In the genomic region with DNA sequence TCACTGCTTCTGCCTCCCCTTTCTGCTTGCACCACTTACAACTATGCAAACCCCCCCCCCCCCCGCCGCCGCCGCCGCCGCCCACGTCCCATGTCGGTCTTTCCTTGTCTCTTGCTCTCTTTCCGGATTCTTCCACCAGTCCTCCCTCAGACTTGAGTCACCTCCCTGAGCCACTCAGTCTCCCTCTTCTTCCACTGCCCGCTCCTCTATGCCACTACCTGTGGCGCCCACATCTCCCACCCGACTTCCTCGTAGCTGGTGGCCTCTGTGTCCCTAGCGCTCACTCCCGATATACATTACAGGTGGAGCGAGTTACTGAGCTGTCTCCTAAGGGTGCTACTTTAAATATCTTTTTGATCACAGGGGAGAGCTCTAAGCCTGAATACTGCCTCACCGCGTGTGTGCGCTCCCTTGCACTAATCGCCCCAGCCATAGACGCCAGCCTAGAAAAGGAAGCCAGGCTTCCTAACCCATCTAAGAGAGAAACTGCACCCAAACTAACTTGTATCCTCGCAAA, we compare ENCODE assay signal across 8 mouse cellular contexts. TPM values are rescaled to one million over a fixed set of nuclear protein-coding genes. Genes with fewer than 3 reads are reported as not detected.
DNase-seq lines count a peak whose midpoint lies in the region; ATAC-seq and TF ChIP-seq lines count a peak whose summit lies in the region.

No protein-coding gene starts in this region.

- no peak overlapping the region for H3K27ac ChIP-seq in lung, embryonic 14.5 days (ENCODE audit: low read depth)
- no peak overlapping the region for H3K27ac ChIP-seq in hindbrain, embryonic 13.5 days
- no peak overlapping the region for H3K27ac ChIP-seq in midbrain, embryonic 16.5 days (ENCODE audit: low read length)

- no peaks in the 10 kb centered on the region for H3K36me3 ChIP-seq in lung, embryonic 14.5 days (ENCODE audit: insufficient read depth)
- H3K36me3 ChIP-seq in hindbrain, embryonic 13.5 days: no peaks in the 10 kb centered on the region
- H3K36me3 ChIP-seq in midbrain, embryonic 16.5 days (ENCODE audit: control insufficient read depth, insufficient read depth, low read length): no peaks in the 10 kb centered on the region

- peak overlapping the region; percentile 51 for H3K4me2 ChIP-seq in lung, embryonic 14.5 days
- H3K4me2 ChIP-seq in hindbrain, embryonic 13.5 days: peak overlapping the region; percentile 33
- H3K4me2 ChIP-seq in midbrain, embryonic 16.5 days (ENCODE audit: low read length): peak overlapping the region; percentile 7; the same call in 1 of the 2 replicates

- no peak for TF ChIP-seq CTCF in lung, embryonic 14.5 days (IDR thresholded peaks at IDR 0.05; ENCODE audit: low read depth)

- ATAC-seq in CD4-positive, CD25-positive, alpha-beta regulatory T cell, adult 4 months: no peak
- no peak for ATAC-seq in lung, embryonic 14.5 days (ENCODE audit: insufficient read depth)
- ATAC-seq in hindbrain, embryonic 13.5 days (ENCODE audit: low FRiP score): no peak
- no peak for ATAC-seq in midbrain, embryonic 16.5 days

- no peaks in the 10 kb centered on the region for H3K9me3 ChIP-seq in lung, embryonic 14.5 days (ENCODE audit: low read depth, low read length)
- no peaks in the 10 kb centered on the region for H3K9me3 ChIP-seq in hindbrain, embryonic 13.5 days
- no peaks in the 10 kb centered on the region for H3K9me3 ChIP-seq in midbrain, embryonic 16.5 days (replicated peaks; ENCODE audit: control insufficient read depth, low read length, poor library complexity, severe bottlenecking)

- peak overlapping the region; percentile 24 for H3K4me3 ChIP-seq in lung, embryonic 14.5 days (ENCODE audit: low read depth, low read length)
- peak overlapping the region; percentile 12; the same call in 1 of the 2 replicates for H3K4me3 ChIP-seq in hindbrain, embryonic 13.5 days
- H3K4me3 ChIP-seq in midbrain, embryonic 16.5 days (ENCODE audit: low read depth, low read length): no peak overlapping the region

- 5% methylated on average over 20 of the region's 22 CpGs for WGBS in lung, embryonic 14.5 days
- 2% methylated on average over 13 of the region's 22 CpGs for WGBS in hindbrain, embryonic 13.5 days
- under 1% methylated on average over 17 of the region's 22 CpGs for WGBS in midbrain, embryonic 16.5 days

- peak; percentile 43 for DNase-seq in CD4-positive, CD25-positive, alpha-beta regulatory T cell, adult 2 months (ENCODE audit: low read depth, low spot score)
- no peak for DNase-seq in lung, embryonic 14.5 days
- no peak for DNase-seq in lung, postnatal 10 days
- DNase-seq in cerebellum, adult 18-20 months: no peak
- DNase-seq in layer of hippocampus, adult 9-11 months: no peak

- H3K9ac ChIP-seq in lung, embryonic 14.5 days: no peak overlapping the region
- no peak overlapping the region for H3K9ac ChIP-seq in hindbrain, embryonic 13.5 days
- H3K9ac ChIP-seq in midbrain, embryonic 16.5 days (ENCODE audit: low read depth, low read length): no peak overlapping the region

- H3K27me3 ChIP-seq in lung, embryonic 14.5 days (ENCODE audit: insufficient read depth, low read length): peaks cover 66% of the 10 kb centered on the region
- H3K27me3 ChIP-seq in hindbrain, embryonic 13.5 days: peaks cover 81% of the 10 kb centered on the region
- peaks cover 33% of the 10 kb centered on the region for H3K27me3 ChIP-seq in midbrain, embryonic 16.5 days (ENCODE audit: control insufficient read depth, insufficient read depth, low read depth, low read length)

- 0 out of 2 replicates have a peak, but pooled peaks cover 4% of the 10 kb centered on the region for H3K4me1 ChIP-seq in lung, embryonic 14.5 days (ENCODE audit: insufficient read depth)
- peaks cover 41% of the 10 kb centered on the region for H3K4me1 ChIP-seq in hindbrain, embryonic 13.5 days (replicated peaks)
- H3K4me1 ChIP-seq in midbrain, embryonic 16.5 days (ENCODE audit: control insufficient read depth, insufficient read depth, low read length): peaks cover 28% of the 10 kb centered on the region

RNA-seq across cellular contexts. Expression of a gene that starts 38.8 kb away (rescaled TPM):
- 10 to 100 TPM; 18.0 to 22.0 TPM for polyA plus RNA-seq in CD4-positive, CD25-positive, alpha-beta regulatory T cell, adult 4 months (2017; shearing (Covaris generic))
- 21.1 and 23.1 TPM in 2 replicates for polyA plus RNA-seq in lung, embryonic 14.5 days (2014; fragmentation: Nextera tagmentation; extraction: Ambion mirVana)
- 22.0 and 22.2 TPM in 2 replicates for polyA plus RNA-seq in hindbrain, embryonic 13.5 days (2015; fragmentation: Nextera tagmentation; extraction: Ambion mirVana)
- polyA plus RNA-seq in midbrain, embryonic 16.5 days (2015; fragmentation: Nextera tagmentation; extraction: Ambion mirVana): 20.6 and 21.8 TPM in 2 replicates
